Mouse (Mus musculus) heart, adult 2 months (tissue): ENCODE measurements at regions not wholly inside any gene's neighbourhood (a gene's known extent, or its start where the extent isn't known, plus 50 kb on each side); places are given as distances from the start of the nearest gene placed in this dataset.
"Not testable (repeated sequence)": the region's sequence is repeated elsewhere in the genome, so short reads cannot be mapped to it uniquely, and the experiment has no call there.

Experiments used
- DNase-seq, 2 experiments: peaks; one replicate each; pipeline ENCODE4 v3.0.0; 2021
- H3K27ac ChIP-seq: fragments of 200-600 bp; 2 replicates; pipeline ENCODE4 v1.8.1; 2022
- H3K27me3 ChIP-seq: fragments of 200-500 bp; 2 replicates; pipeline ENCODE4 v1.6.1; 2012; ENCODE audit warnings: mild to moderate bottlenecking, low read length, inconsistent platforms, mixed read lengths; ENCODE audit not compliant: control insufficient read depth, insufficient read depth
- H3K36me3 ChIP-seq: fragments of 200-500 bp; 2 replicates; pipeline ENCODE4 v1.6.1; 2012; ENCODE audit warnings: low read length, inconsistent platforms; ENCODE audit not compliant: control insufficient read depth, insufficient read depth
- H3K4me1 ChIP-seq: fragments of 200-500 bp; 2 replicates; pipeline ENCODE4 v1.6.1; 2011; ENCODE audit warnings: low read length; ENCODE audit not compliant: control insufficient read depth, insufficient read depth
- H3K4me3 ChIP-seq: fragments of 200-600 bp; 2 replicates; pipeline ENCODE4 v1.8.1; 2022
- H3K79me2 ChIP-seq: fragments of 200-500 bp; replicated peaks from 2 replicates; pipeline ENCODE4 v1.6.1; 2012; ENCODE audit warnings: mild to moderate bottlenecking, inconsistent platforms, low read length, moderate library complexity, mixed read lengths; ENCODE audit not compliant: control insufficient read depth, insufficient read depth
- H3K9ac ChIP-seq: fragments of 200-500 bp; 2 replicates; pipeline ENCODE4 v1.6.1; 2012; ENCODE audit warnings: low read depth, mild to moderate bottlenecking, control low read depth, inconsistent platforms, low read length, mixed read lengths
- CTCF ChIP-seq: fragments of 200-600 bp; IDR thresholded peaks from 2 replicates; pipeline ENCODE4 v1.8.1; 2022; ENCODE audit warnings: antibody characterized with exemption, mild to moderate bottlenecking, moderate library complexity
- EP300 ChIP-seq: fragments of 200-500 bp; IDR thresholded peaks from 2 replicates; pipeline ENCODE4 v1.6.1; 2011; ENCODE audit warnings: low read depth, low read length, control low read depth; ENCODE audit not compliant: insufficient read depth
- POLR2A ChIP-seq: fragments of 200-500 bp; IDR thresholded peaks from 2 replicates; pipeline ENCODE4 v1.6.1; 2011; ENCODE audit warnings: mild to moderate bottlenecking, low read depth, low read length, control low read depth; ENCODE audit not compliant: insufficient read depth
- WGBS: fragments of 180-500 bp; shearing (Covaris S2); methylation state at CpG from one replicate; pipeline ENCODE4 v1.1.7; 2018; 5-methylcytosine and 5-hydroxymethylcytosine counted together
- intact Hi-C: fragments of 180-260 bp; cut with DNase I; formaldehyde crosslinking; loops from one replicate; pipeline ENCODE4 v1.15.1; 2025

DNA sequence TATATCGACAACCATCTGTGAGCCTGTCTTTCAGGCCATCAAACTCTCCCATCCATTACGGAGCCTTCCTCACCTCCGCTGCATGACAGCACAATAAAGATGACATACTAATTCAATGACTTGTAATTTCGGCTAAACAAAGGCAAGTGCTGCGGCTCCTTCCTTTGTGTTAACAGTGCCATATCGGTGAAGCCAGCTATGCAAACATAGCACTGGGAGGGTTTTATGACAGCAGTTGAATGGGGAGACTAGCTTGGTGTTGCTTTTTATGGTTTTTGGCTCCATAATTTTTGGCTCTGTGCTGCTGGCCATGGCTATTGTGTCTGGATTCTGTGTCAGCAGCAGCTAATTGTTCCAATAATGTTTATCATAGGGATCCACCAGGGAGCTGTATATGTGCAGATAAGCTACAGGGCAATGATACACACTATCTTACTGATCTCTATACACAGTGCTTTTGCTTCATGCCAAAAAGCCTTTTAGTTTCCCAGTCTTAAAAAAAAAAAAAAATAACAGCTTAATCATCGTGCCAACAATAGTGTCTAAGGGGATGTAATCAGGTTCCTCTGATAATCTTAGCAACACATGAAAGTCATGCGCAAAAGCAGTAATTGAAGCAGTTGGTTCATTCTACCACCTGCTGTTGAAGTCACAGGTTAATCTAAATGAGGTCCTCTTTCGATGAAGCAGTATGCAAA lies 859.9 kb upstream of the Mms22l start:
- Histone ChIP-seq H3K4me3 (no peak overlapping the region), H3K4me1 (no peaks in the 10 kb centered on the region), H3K36me3 (no peaks in the 10 kb centered on the region), H3K9ac (no peak overlapping the region), H3K79me2 (no peaks in the 10 kb centered on the region), H3K27ac (no peak overlapping the region), H3K27me3 (no peaks in the 10 kb centered on the region)
- 70% methylated on average over 9 of the region's 9 CpGs for WGBS
- TF ChIP-seq POLR2A (no peak), CTCF (no peak), EP300 (no peak)
- no peak for DNase-seq
- intact Hi-C loops: no loop called here

- H3K4me1 ChIP-seq: no peaks in the 10 kb centered on the region
- no peak overlapping the region for H3K27ac ChIP-seq
- 63% methylated on average over 2 of the region's 2 CpGs for WGBS
- intact Hi-C loops: no loop called here
- DNase-seq: no peak
- H3K27me3 ChIP-seq: no peaks in the 10 kb centered on the region
- H3K36me3 ChIP-seq: no peaks in the 10 kb centered on the region
- no peaks in the 10 kb centered on the region for H3K79me2 ChIP-seq
- TF ChIP-seq EP300: no peak
- TF ChIP-seq CTCF: no peak
- no peak for TF ChIP-seq POLR2A
- H3K4me3 ChIP-seq: no peak overlapping the region
- no peak overlapping the region for H3K9ac ChIP-seq
Measured at GRCm38 (mm10) chr4:23636929-23637235, 859.4 kb upstream of the Mms22l start.

DNA sequence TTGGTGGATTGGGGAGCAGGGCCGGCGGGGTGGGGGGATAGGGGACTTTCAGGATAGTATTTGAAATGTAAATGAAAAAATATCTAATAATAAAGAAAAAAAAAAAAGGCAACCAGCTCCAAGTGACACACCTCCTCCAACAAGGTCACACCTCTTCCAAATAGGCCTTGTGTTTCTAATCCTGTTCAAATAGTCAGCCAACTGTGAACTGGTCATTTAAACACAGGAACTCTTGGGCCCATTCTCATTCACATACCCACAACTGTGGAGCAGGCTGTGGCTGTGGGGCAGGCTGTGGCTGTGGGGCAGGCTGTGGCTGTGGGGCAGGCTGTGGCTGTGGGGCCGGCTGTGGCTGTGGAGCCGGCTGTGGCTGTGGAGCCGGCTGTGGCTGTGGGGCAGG lies 839.6 kb upstream of the Mms22l start:
- H3K4me3 ChIP-seq, H3K79me2 ChIP-seq, H3K27me3 ChIP-seq, H3K4me1 ChIP-seq, DNase-seq, H3K27ac ChIP-seq, intact Hi-C loops, H3K9ac ChIP-seq, H3K36me3 ChIP-seq: not testable (repeated sequence)
- WGBS: 80% methylated on average over 5 of the region's 5 CpGs

DNA sequence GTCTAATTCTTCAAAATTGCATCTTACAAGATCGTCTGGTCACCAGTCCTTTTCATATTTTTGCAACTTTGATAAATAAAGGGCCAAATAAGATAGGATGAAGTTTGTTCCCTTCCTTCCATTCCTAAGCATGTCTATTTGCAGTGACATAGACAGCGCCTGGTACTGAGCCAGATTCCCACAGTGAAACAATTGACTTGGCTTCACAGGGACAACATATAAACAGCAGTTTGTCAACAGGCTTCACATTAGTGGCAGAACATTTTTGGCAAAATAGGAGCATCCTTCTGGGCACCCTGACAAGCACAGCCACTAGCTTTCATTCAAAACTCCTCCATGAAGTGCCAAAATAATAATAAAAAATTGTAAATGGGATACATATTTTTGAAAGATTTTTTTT lies 827.4 kb upstream of the Mms22l start:
- H3K27me3 ChIP-seq: no peaks in the 10 kb centered on the region
- no peak overlapping the region for H3K9ac ChIP-seq
- no peaks in the 10 kb centered on the region for H3K79me2 ChIP-seq
- DNase-seq: no peak
- no peaks in the 10 kb centered on the region for H3K36me3 ChIP-seq
- H3K4me1 ChIP-seq: no peaks in the 10 kb centered on the region
- H3K4me3 ChIP-seq: no peak overlapping the region
- no peak overlapping the region for H3K27ac ChIP-seq
- 66% methylated on average over 2 of the region's 2 CpGs for WGBS
- intact Hi-C loops: no loop called here
- no peak for TF ChIP-seq POLR2A
- TF ChIP-seq CTCF: no peak
- TF ChIP-seq EP300: no peak

DNA sequence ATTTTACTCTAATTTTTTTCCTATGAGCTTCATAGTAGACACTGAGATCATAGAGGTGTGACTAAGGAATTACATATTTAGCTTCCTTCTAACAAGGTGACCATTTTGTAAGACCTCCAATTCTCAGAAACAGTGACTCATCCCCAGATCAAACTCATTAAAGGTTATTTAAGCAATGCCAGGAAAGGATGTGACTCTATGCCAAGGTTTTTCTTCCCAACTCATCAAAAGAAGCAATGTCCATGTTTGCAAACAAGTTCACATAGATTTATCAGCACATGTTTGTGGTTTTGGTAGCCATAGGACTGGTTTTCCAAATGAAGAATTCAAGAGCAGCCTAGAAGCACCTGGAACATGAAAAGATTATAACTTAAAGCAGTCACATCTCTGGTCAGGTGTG lies 792.6 kb upstream of the Mms22l start:
- TF ChIP-seq POLR2A: no peak
- TF ChIP-seq EP300: no peak
- TF ChIP-seq CTCF: no peak
- Histone ChIP-seq H3K36me3 (no peaks in the 10 kb centered on the region), H3K4me1 (no peaks in the 10 kb centered on the region), H3K27me3 (no peaks in the 10 kb centered on the region), H3K27ac (no peak overlapping the region), H3K4me3 (no peak overlapping the region), H3K79me2 (no peaks in the 10 kb centered on the region), H3K9ac (no peak overlapping the region)
- intact Hi-C loops: no loop called here
- DNase-seq: no peak

DNA sequence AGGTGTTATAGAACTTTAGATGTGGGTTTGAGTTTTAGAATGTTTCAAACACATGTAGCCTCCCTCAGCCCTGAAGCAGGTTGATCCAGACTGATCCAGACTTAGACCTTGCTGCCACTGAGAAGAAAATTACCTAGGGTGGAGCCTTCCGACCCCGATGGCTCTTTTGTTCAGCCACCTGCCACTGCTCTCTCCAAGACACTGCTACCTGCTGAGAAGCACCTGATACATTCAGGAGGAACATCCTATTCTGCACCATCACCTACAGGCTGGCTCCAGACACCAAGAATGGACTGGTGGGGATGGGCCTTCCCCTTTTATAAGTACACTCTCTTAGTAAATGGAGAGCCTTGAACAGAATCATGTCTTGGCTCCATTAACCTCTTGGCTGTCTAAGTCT lies 785.5 kb upstream of the Mms22l start:
- intact Hi-C loops: no loop called here
- TF ChIP-seq CTCF (no peak), EP300 (no peak), POLR2A (no peak)

More for the DNA sequence above, 785.5 kb upstream of the Mms22l start:
- Histone ChIP-seq H3K9ac (no peak overlapping the region), H3K4me1 (no peaks in the 10 kb centered on the region), H3K36me3 (no peaks in the 10 kb centered on the region), H3K4me3 (no peak overlapping the region), H3K27ac (no peak overlapping the region), H3K27me3 (no peaks in the 10 kb centered on the region), H3K79me2 (no peaks in the 10 kb centered on the region)
- no peak for DNase-seq
- 92% methylated on average over 2 of the region's 2 CpGs for WGBS
